Mouse (Mus musculus) granulocyte monocyte progenitor cell, adult 5-6 weeks (primary cell): ENCODE measurements at regions not wholly inside any gene's neighbourhood (a gene's known extent, or its start where the extent isn't known, plus 50 kb on each side); places are given as distances from the start of the nearest gene placed in this dataset.

ENCODE experiments used
- ATAC-seq: replicated peaks from 2 replicates; pipeline ENCODE4 v1.8.0; 2016; ENCODE audit warnings: mild to moderate bottlenecking, moderate TSS enrichment, inconsistent platforms; ENCODE audit not compliant: poor library complexity, severe bottlenecking

DNA sequence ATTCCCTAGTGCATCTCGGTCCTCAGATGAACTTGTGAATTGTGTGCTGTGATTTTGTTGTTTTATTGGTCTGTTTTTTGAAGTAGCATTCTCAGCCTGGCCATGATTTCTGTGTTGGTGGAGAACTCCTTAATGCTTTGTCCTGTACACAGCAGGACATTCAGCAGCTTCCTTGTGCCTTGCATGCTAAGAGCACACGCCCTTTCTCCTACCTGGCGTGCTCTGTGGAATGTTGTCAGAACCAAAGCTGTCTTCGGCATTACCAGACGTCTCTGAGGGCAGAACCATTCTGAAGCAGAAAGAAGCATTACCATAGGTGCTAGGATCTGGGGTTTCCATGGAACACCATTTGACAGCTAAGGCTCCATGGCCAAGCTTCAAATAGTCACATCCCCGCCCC is 75.0 kb upstream of the Epc2 start:
- ATAC-seq = no peak

DNA sequence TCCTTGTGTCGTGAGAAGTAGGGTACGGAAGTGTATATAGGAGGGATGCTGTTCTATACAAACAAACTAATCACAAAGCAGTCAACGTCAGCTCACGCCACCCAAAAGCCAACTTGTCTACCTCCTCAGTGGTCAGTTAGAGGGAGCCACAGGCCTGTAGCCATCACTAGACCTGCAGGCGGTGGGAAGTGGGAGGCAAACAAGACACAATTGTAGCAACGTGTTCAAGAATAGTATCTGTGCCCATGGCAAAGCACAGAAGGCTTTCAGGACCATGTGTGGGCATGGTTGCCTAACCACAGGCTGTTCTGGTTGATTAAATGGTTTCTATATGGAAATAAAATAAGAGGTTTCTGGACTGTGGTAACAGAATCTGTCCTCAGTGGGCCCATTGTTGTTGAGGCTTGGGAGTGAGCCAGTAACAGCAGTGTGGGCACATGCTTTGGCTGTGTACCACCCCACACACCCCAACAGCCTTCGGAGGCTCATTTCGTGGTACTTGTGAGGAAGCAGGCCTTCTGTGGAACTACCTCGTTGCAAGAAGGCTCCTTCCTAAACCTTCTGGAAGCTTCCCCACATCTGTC is 72.0 kb upstream of the Epc2 start:
- ATAC-seq = no peak

DNA sequence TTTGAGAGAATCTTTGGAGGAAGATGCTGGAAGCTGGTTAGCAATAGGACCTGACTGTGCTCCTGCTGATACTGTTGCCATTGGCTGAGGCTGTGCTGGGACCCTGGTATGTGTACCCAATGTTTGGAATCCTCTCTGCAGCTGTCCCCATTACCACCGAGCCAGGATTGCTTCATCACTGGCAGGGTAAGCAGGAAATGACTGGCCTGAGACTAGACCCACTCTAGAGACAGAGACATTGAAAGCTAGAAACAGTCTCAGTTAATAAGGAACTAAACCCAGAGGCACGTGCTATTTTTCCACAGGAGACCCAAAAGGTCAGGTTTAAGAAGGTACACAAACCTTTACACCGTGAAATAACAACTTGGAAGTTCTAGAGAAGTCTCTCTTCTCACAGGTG is 70.3 kb upstream of the Epc2 start:
- ATAC-seq = peak; percentile 95

DNA sequence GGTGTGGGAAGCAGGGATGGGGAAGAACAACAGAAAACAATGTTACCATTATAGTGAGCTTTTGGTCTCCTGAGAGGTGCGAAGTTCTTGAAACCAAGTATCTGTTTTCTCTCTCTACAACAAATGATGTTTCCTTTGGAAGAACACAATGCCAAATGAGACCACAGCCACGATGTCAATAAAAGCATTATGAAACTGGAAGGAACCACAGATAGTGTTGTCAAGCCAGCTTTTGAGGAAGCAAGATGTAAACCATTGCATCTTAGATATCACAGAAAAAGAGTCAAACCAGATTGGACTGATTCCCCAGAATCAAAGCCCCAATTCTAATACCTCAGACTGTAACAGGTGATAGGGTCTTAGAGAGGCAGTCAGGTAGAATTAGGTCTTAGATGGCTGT is 64.5 kb upstream of the Epc2 start:
- ATAC-seq = peak; percentile 76

DNA sequence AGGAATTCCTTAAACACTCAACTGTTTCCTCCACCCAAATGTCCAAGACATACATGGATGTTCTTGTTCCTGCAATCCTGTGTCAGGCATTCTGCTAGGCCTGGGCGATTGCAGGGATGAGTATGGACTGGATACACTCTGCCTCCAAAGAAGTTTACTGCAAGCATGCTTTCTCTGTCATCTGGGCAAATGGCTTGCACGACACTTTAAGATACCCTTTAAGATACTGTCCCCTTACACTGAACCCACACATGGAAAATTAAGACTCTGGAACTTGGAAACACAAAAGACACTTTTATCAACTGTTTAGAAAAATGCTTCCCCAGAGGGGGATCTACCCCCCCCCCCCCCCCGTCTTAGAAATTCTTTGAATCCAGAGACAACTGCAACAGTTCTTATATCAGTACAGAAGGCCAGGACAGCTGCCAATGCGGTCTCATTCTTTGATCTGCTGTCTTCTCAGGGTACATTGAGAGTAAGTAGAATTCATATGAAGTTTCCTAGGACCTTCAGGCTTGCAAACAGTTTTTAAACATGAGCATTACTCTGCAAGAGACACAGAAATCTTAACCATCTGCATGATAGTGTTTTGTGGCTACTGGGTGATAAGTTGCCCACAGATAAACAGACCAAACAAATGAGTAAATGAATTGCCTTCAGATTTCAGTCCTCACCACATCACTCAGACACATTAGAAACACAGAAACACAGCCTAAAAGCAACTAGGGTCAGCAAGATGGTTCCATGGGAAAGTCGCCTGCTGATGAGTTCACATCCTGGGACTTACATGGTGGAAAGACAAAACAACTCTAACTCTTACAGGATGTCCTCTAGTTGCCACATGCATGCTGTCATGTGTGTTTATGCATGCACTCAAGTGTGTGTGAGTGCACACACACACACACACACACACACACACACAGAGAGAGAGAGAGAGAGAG is 59.7 kb upstream of the Epc2 start:
- ATAC-seq = no peak
